In the genomic region with DNA sequence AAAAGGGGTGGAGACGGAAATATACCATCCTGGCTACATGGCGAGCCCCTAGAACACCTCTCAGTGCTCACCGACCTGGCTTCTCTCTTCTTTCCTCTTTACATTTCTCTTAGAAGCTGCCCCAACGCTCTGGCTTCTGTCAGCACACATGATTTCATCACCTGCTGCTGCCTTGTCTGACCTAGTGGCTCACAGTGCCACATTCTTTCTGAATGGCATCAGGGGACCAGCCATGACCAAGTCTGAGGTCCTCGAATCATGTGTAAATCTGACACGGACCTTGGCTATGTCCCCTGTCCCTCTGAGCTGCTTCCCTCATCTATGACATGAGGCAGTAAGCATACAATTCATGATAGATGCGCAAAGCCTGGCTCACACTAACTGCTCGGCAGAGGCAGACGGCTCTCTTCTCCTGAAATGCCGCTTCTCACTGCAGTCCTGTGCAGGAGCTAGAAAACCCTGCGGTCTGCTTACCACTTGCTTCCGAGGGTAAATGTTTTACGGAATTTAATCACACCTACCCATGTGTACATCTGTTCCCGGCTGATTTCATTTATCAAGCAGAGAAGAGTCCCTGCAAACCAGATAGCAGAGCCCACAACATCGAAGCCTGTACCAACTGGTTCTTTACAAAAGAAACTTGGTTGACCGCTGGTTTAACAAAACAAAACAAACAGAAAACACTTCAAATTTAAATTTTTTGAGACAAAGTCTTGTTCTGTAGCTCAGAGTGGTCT, we compare ENCODE assay signal across 23 mouse cellular contexts.
A peak's percentile ranks its signal among the peaks of the same experiment; 100 is the strongest.
DNase-seq lines count a peak whose midpoint lies in the region; ATAC-seq and TF ChIP-seq lines count a peak whose summit lies in the region.
"Had no signal": no experiment of that assay in that cellular context is flagged by ENCODE, and none has a peak within 500 bp of the region (broad histone marks: within the 10 kb centered on the region; RNA-seq: fewer than 3 reads in every experiment).

No protein-coding gene starts in this region.

- H3K4me2 ChIP-seq in liver, embryonic 12.5 days = peak overlapping the region; percentile 40
- H3K4me2 ChIP-seq: embryonic facial prominence, embryonic 12.5 days; forebrain, embryonic 15.5 days; hindbrain, embryonic 12.5 days; limb, embryonic 15.5 days; midbrain, embryonic 15.5 days; neural tube, embryonic 15.5 days; stomach, embryonic 15.5 days had no signal

- H3K27me3 ChIP-seq in heart, embryonic 10.5 days (ENCODE audit: insufficient read depth, poor library complexity, severe bottlenecking) = peaks cover 35% of the 10 kb centered on the region; the same call in 1 of the 2 replicates
- H3K27me3 ChIP-seq in heart, adult 2 months (ENCODE audit: control insufficient read depth, insufficient read depth, low read length) = no peaks in the 10 kb centered on the region
- H3K27me3 ChIP-seq in liver, embryonic 12.5 days (replicated peaks) = peaks cover 34% of the 10 kb centered on the region
- H3K27me3 ChIP-seq: forebrain, embryonic 15.5 days; hindbrain, embryonic 12.5 days; midbrain, embryonic 15.5 days; neural tube, embryonic 15.5 days; stomach, embryonic 15.5 days had no signal

- H3K27ac ChIP-seq in heart, embryonic 10.5 days = no peak overlapping the region; the same call in 1 of the 2 replicates
- no peak overlapping the region for H3K27ac ChIP-seq in heart, adult 2 months
- H3K27ac ChIP-seq in liver, embryonic 12.5 days = peak overlapping the region; percentile 33
- H3K27ac ChIP-seq: embryonic facial prominence, embryonic 12.5 days; forebrain, embryonic 15.5 days; hindbrain, embryonic 12.5 days; kidney, postnatal 0 days; limb, embryonic 15.5 days; midbrain, embryonic 15.5 days; neural tube, embryonic 15.5 days; stomach, embryonic 15.5 days had no signal

- no peaks in the 10 kb centered on the region for H3K79me2 ChIP-seq in heart, adult 2 months (replicated peaks; ENCODE audit: control insufficient read depth, insufficient read depth, low read length)

- no peak overlapping the region for H3K4me3 ChIP-seq in heart, embryonic 10.5 days
- H3K4me3 ChIP-seq in heart, adult 2 months = no peak overlapping the region
- 0 out of 2 replicates have a peak overlapping the region, but pooled peaks have one; percentile 3 for H3K4me3 ChIP-seq in liver, embryonic 12.5 days
- H3K4me3 ChIP-seq: embryonic facial prominence, embryonic 12.5 days; forebrain, embryonic 15.5 days; hindbrain, embryonic 12.5 days; limb, embryonic 15.5 days; megakaryocyte, embryonic 14.5 days; midbrain, embryonic 15.5 days; myocyte; neural tube, embryonic 15.5 days; stomach, embryonic 15.5 days had no signal

- TF ChIP-seq POLR2A in heart, adult 2 months (IDR thresholded peaks at IDR 0.05; ENCODE audit: insufficient read depth, low read depth, low read length) = no peak

- no peaks in the 10 kb centered on the region for H3K9me3 ChIP-seq in heart, embryonic 10.5 days
- H3K9me3 ChIP-seq in liver, embryonic 12.5 days (replicated peaks) = no peaks in the 10 kb centered on the region
- H3K9me3 ChIP-seq: embryonic facial prominence, embryonic 12.5 days; forebrain, embryonic 15.5 days; hindbrain, embryonic 12.5 days; limb, embryonic 15.5 days; megakaryocyte, embryonic 14.5 days; midbrain, embryonic 15.5 days; neural tube, embryonic 15.5 days; stomach, embryonic 15.5 days had no signal

- ATAC-seq in liver, embryonic 12.5 days = peak; percentile 78
- peak; percentile 67 for ATAC-seq in megakaryocyte progenitor cell, adult 5-6 weeks (replicated peaks; ENCODE audit: poor library complexity)
- ATAC-seq: CD4-positive, CD25-positive, alpha-beta regulatory T cell, adult 4 months; forebrain, embryonic 15.5 days; lung, postnatal 0 days; midbrain, embryonic 15.5 days had no signal

- no peak for TF ChIP-seq CTCF in heart, adult 2 months (IDR thresholded peaks at IDR 0.05)

- no peak for TF ChIP-seq EP300 in heart, adult 2 months (IDR thresholded peaks at IDR 0.05; ENCODE audit: insufficient read depth, low read depth, low read length)

- intact Hi-C loops in heart, adult 2 months (cut with DNase I) = no loop called here

- H3K9ac ChIP-seq in heart, adult 2 months (ENCODE audit: low read depth, low read length) = no peak overlapping the region
- H3K9ac ChIP-seq in liver, embryonic 12.5 days = no peak overlapping the region; the same call in 1 of the 2 replicates
- H3K9ac ChIP-seq: embryonic facial prominence, embryonic 12.5 days; forebrain, embryonic 15.5 days; hindbrain, embryonic 12.5 days; limb, embryonic 15.5 days; midbrain, embryonic 15.5 days; neural tube, embryonic 15.5 days; stomach, embryonic 15.5 days had no signal

- DNase-seq in heart, embryonic 10.5 days (ENCODE audit: low spot score) = peak; percentile 84
- DNase-seq in heart, adult 2 months = no peak
- peak; percentile 28 for DNase-seq in heart, postnatal 4 days
- DNase-seq in heart, adult 11 months = no peak
- no peak for DNase-seq in right cerebral cortex, postnatal 36 days (ENCODE audit: low spot score in 2 of 2)
- no peak for DNase-seq in layer of hippocampus, postnatal 10 days (ENCODE audit: low spot score in 2 of 2)
- DNase-seq: kidney, adult 18-20 months; right cerebral cortex, postnatal 14 days; thymus, adult 18-20 months had no signal

- WGBS in heart, embryonic 10.5 days = 50% methylated on average over 16 of the region's 16 CpGs
- WGBS in heart, adult 2 months = 65% methylated on average over 16 of the region's 16 CpGs
- 50% methylated on average over 16 of the region's 16 CpGs for WGBS in liver, embryonic 12.5 days (ENCODE audit: insufficient replicate concordance)

- no peaks in the 10 kb centered on the region for H3K36me3 ChIP-seq in heart, embryonic 10.5 days
- no peaks in the 10 kb centered on the region for H3K36me3 ChIP-seq in heart, adult 2 months (ENCODE audit: control insufficient read depth, insufficient read depth, low read length)
- H3K36me3 ChIP-seq in liver, embryonic 12.5 days = no peaks in the 10 kb centered on the region
- H3K36me3 ChIP-seq: embryonic facial prominence, embryonic 12.5 days; forebrain, embryonic 15.5 days; hindbrain, embryonic 12.5 days; limb, embryonic 15.5 days; midbrain, embryonic 15.5 days; neural tube, embryonic 15.5 days; stomach, embryonic 15.5 days had no signal

- peaks cover 28% of the 10 kb centered on the region for H3K4me1 ChIP-seq in heart, embryonic 10.5 days
- no peaks in the 10 kb centered on the region for H3K4me1 ChIP-seq in heart, adult 2 months (ENCODE audit: control insufficient read depth, insufficient read depth, low read length)
- H3K4me1 ChIP-seq in liver, embryonic 12.5 days = peaks cover 21% of the 10 kb centered on the region
- H3K4me1 ChIP-seq: embryonic facial prominence, embryonic 12.5 days; forebrain, embryonic 15.5 days; stomach, embryonic 15.5 days had no signal

Comparison
In these comparisons a context has a peak if more than half of its experiments do, and no peak if none do; other contexts are left out.
1. DNase-seq: peak in heart, embryonic 10.5 days (single experiment) and heart, postnatal 4 days (single experiment); none in heart, adult 2 months (0 of 2), heart, adult 11 months (single experiment), right cerebral cortex, postnatal 36 days (0 of 2) and layer of hippocampus, postnatal 10 days (0 of 2).